Comparison of ENCODE assay signal across 8 mouse cellular contexts in genomic region chr14:118151651-118152293, GRCm38 (mm10). TPM values are rescaled to one million over a fixed set of nuclear protein-coding genes. Genes with fewer than 3 reads are reported as not detected.
DNase-seq lines count a peak whose midpoint lies in the region; ATAC-seq and TF ChIP-seq lines count a peak whose summit lies in the region.

No protein-coding gene starts in this region.

- TF ChIP-seq CTCF in cerebellum, adult 2 months (IDR thresholded peaks at IDR 0.05; ENCODE audit: borderline replicate concordance, insufficient read depth, low read depth, low read length): peak; percentile 6; the same call in 1 of the 2 replicates
- peak; percentile 47 for TF ChIP-seq CTCF in left cerebral cortex, adult 2 months (IDR thresholded peaks at IDR 0.05)

- H3K36me3 ChIP-seq in heart, embryonic 16.5 days (ENCODE audit: control insufficient read depth, insufficient read depth): peaks cover 21% of the 10 kb centered on the region

- intact Hi-C loops in left cerebral cortex, adult 2 months (cut with DNase I): loop anchor here (2.0 kb wide), 1 partner anchor 147 kb away; no protein-coding TSS in a partner anchor

- H3K4me1 ChIP-seq in cerebellum, adult 2 months (ENCODE audit: control insufficient read depth, insufficient read depth, low read length): peaks cover 5% of the 10 kb centered on the region; the same call in 1 of the 2 replicates
- no peaks in the 10 kb centered on the region for H3K4me1 ChIP-seq in heart, embryonic 16.5 days (ENCODE audit: control insufficient read depth, insufficient read depth, low read length)

- H3K9ac ChIP-seq in heart, embryonic 16.5 days (ENCODE audit: low read length): no peak overlapping the region

- H3K4me3 ChIP-seq in cerebellum, adult 2 months (replicated peaks; ENCODE audit: insufficient read depth, low read depth, low read length): no peak overlapping the region
- no peak overlapping the region for H3K4me3 ChIP-seq in left cerebral cortex, adult 2 months
- H3K4me3 ChIP-seq in heart, embryonic 16.5 days (ENCODE audit: low read length): no peak overlapping the region

- no peak for ATAC-seq in cerebellum, adult (ENCODE audit: insufficient number of reproducible peaks, low FRiP score, low TSS enrichment)
- ATAC-seq in heart, embryonic 16.5 days (replicated peaks; ENCODE audit: extremely low read depth, insufficient read depth, low FRiP score): peak; percentile 78

- WGBS in cerebellum, adult 2 months: 67% methylated on average over 5 of the region's 5 CpGs
- WGBS in heart, embryonic 16.5 days: 50% methylated on average over 5 of the region's 5 CpGs

- no peak for TF ChIP-seq POLR2A in cerebellum, adult 2 months (IDR thresholded peaks at IDR 0.05; ENCODE audit: borderline replicate concordance, insufficient read depth, low read length)

- no peak overlapping the region for H3K27ac ChIP-seq in cerebellum, adult 2 months (ENCODE audit: insufficient read depth, low read length)
- no peak overlapping the region; the same call in 1 of the 2 replicates for H3K27ac ChIP-seq in left cerebral cortex, adult 2 months
- H3K27ac ChIP-seq in heart, embryonic 16.5 days (ENCODE audit: low read length): no peak overlapping the region; the same call in 1 of the 2 replicates

- no peak overlapping the region for H3K4me2 ChIP-seq in heart, embryonic 16.5 days (ENCODE audit: low read depth, low read length)

- DNase-seq in cerebellum, adult 2 months: no peak
- no peak for DNase-seq in left cerebral cortex, adult 2 months (ENCODE audit: extremely low spot score in 1 of 2, low spot score in 2 of 2)
- no peak for DNase-seq in left cerebral cortex, adult 11 months (ENCODE audit: low spot score)
- peak; percentile 57 for DNase-seq in retina, adult 2 months (ENCODE audit: low read depth, low spot score)
- DNase-seq in c-Kit-positive CD71-positive TER-119-positive erythroid progenitor cells, embryonic 14.5 days (ENCODE audit: low spot score): no peak
- no peak for DNase-seq in cerebellum, adult 8-10 months

- H3K27me3 ChIP-seq in cerebellum, adult 2 months (ENCODE audit: control insufficient read depth, insufficient read depth, low read length): no peaks in the 10 kb centered on the region
- H3K27me3 ChIP-seq in heart, embryonic 16.5 days (ENCODE audit: control insufficient read depth, insufficient read depth, low read length): no peaks in the 10 kb centered on the region

- no peaks in the 10 kb centered on the region for H3K9me3 ChIP-seq in heart, embryonic 16.5 days (replicated peaks; ENCODE audit: control insufficient read depth, low read length)

RNA-seq across cellular contexts. Expression of gene Gpr180, which starts 14.8 kb away (rescaled TPM):
- polyA plus RNA-seq in cerebellum, adult 2 months (2012; rRNA removed): 37.6 and 38.7 TPM in 2 replicates
- total RNA-seq in left cerebral cortex, adult 2 months (2021): 10 to 100 TPM; 28.9 to 32.6 TPM
- 39.3 and 41.5 TPM in 2 replicates for polyA plus RNA-seq in heart, embryonic 16.5 days (2015; fragmentation: Nextera tagmentation; extraction: Ambion mirVana)

RNA-seq across cellular contexts. Expression of gene Tgds, which starts 19.2 kb away (rescaled TPM):
- 9.0 and 10.2 TPM in 2 replicates for polyA plus RNA-seq in cerebellum, adult 2 months (2012; rRNA removed)
- total RNA-seq in left cerebral cortex, adult 2 months (2021): 1 to 10 TPM; 8.3 to 9.1 TPM
- polyA plus RNA-seq in heart, embryonic 16.5 days (2015; fragmentation: Nextera tagmentation; extraction: Ambion mirVana): 27.3 and 31.2 TPM in 2 replicates
